Mouse (Mus musculus) stomach, embryonic 15.5 days (tissue): ENCODE measurements at regions not wholly inside any gene's neighbourhood (a gene's known extent, or its start where the extent isn't known, plus 50 kb on each side); places are given as distances from the start of the nearest gene placed in this dataset.

ENCODE experiments used
- ATAC-seq: fragments of 200-750 bp; cut with Nextera tagmentation; 2 replicates; pipeline ENCODE4 v1.8.0; 2017; ENCODE audit warnings: low read depth, moderate number of reproducible peaks, moderate TSS enrichment; ENCODE audit not compliant: insufficient read depth, low FRiP score
- H3K27ac ChIP-seq: fragments of 300-500 bp; sonication (generic); 2 replicates; pipeline ENCODE4 v1.5.1; 2015; ENCODE audit warnings: mild to moderate bottlenecking, inconsistent platforms
- H3K27me3 ChIP-seq: fragments of 300-500 bp; sonication (generic); replicated peaks from 2 replicates; pipeline ENCODE4 v1.6.1; 2015; ENCODE audit warnings: inconsistent platforms
- H3K36me3 ChIP-seq: fragments of 300-500 bp; sonication (generic); 2 replicates; pipeline ENCODE4 v1.6.1; 2015; ENCODE audit warnings: inconsistent platforms
- H3K4me1 ChIP-seq: fragments of 300-500 bp; sonication (generic); 2 replicates; pipeline ENCODE4 v1.6.1; 2015; ENCODE audit warnings: inconsistent platforms
- H3K4me2 ChIP-seq: fragments of 300-500 bp; sonication (generic); 2 replicates; pipeline ENCODE4 v1.6.1; 2015; ENCODE audit warnings: mild to moderate bottlenecking, inconsistent platforms
- H3K4me3 ChIP-seq: fragments of 300-500 bp; sonication (generic); replicated peaks from 2 replicates; pipeline ENCODE4 v1.5.1; 2015; ENCODE audit warnings: inconsistent platforms
- H3K9ac ChIP-seq: fragments of 300-500 bp; sonication (generic); 2 replicates; pipeline ENCODE4 v1.6.1; 2015; ENCODE audit warnings: inconsistent platforms
- H3K9me3 ChIP-seq: fragments of 300-500 bp; sonication (generic); 2 replicates; pipeline ENCODE4 v1.6.1; 2016; ENCODE audit warnings: inconsistent platforms
- WGBS: fragments of 180-500 bp; shearing (Covaris S2); methylation state at CpG from one replicate; pipeline ENCODE4 v1.1.7; 2015; 5-methylcytosine and 5-hydroxymethylcytosine counted together

GRCm38 (mm10) chr1:62907243-62907642, 204.2 kb downstream of the Nrp2 start:
- Histone ChIP-seq H3K36me3 (no peaks in the 10 kb centered on the region), H3K4me1 (no peaks in the 10 kb centered on the region), H3K4me2 (no peak overlapping the region), H3K4me3 (no peak overlapping the region), H3K9me3 (no peaks in the 10 kb centered on the region), H3K27ac (no peak overlapping the region), H3K9ac (no peak overlapping the region), H3K27me3 (no peaks in the 10 kb centered on the region)
- WGBS: 83% methylated on average over 10 of the region's 10 CpGs
- no peak for ATAC-seq
